In genomic region chr15:75318584-75318983, GRCm38 (mm10) we compare ENCODE assay signal across 24 mouse cellular contexts. TPM values are rescaled to one million over a fixed set of nuclear protein-coding genes. Genes with fewer than 3 reads are reported as not detected.
A peak's percentile ranks its signal among the peaks of the same experiment; 100 is the strongest.
DNase-seq lines count a peak whose midpoint lies in the region; ATAC-seq and TF ChIP-seq lines count a peak whose summit lies in the region.
"Had no signal": no experiment of that assay in that cellular context is flagged by ENCODE, and none has a peak within 500 bp of the region (broad histone marks: within the 10 kb centered on the region; RNA-seq: fewer than 3 reads in every experiment).

No protein-coding gene starts in this region.

- H3K79me3 ChIP-seq in C2C12 (ENCODE audit: low read depth), result no peaks in the 10 kb centered on the region

- no peaks in the 10 kb centered on the region for H3K36me3 ChIP-seq in C2C12 (ENCODE audit: control insufficient read depth, insufficient read depth)
- no peaks in the 10 kb centered on the region for H3K36me3 ChIP-seq in heart, embryonic 11.5 days (ENCODE audit: control insufficient read depth, insufficient read depth, low read length)
- H3K36me3 ChIP-seq: embryonic facial prominence, embryonic 10.5 days; embryonic facial prominence, embryonic 12.5 days; forebrain, embryonic 15.5 days had no signal

- H3ac ChIP-seq in C2C12 (ENCODE audit: control insufficient read depth, insufficient read length, low read depth), result no peak overlapping the region

- no peak overlapping the region for H3K4me2 ChIP-seq in heart, embryonic 11.5 days
- H3K4me2 ChIP-seq: embryonic facial prominence, embryonic 12.5 days; forebrain, embryonic 13.5 days; forebrain, embryonic 15.5 days had no signal

- no peaks in the 10 kb centered on the region for H3K4me1 ChIP-seq in heart, embryonic 11.5 days (ENCODE audit: control insufficient read depth, insufficient read depth, low read length)
- H3K4me1 ChIP-seq: embryonic facial prominence, embryonic 10.5 days; embryonic facial prominence, embryonic 12.5 days; forebrain, embryonic 13.5 days; forebrain, embryonic 15.5 days had no signal

- DNase-seq in 3T3-L1 (ENCODE audit: low read depth, low spot score), result peak; percentile 36
- peak; percentile 25 for DNase-seq in adipocyte (ENCODE audit: low spot score)
- DNase-seq in T-cell, adult 2 months (ENCODE audit: low spot score), result no peak
- DNase-seq in lung, postnatal 10 days, result no peak
- DNase-seq: adrenal gland, adult 8-10 months; adrenal gland, postnatal 14 days; adrenal gland, postnatal 36 days; B cell, adult 2 months; cerebellum, adult 11-12 months; cerebellum, adult 2 months; cerebellum, adult 9-10 months; cerebellum, postnatal 10 days; cerebellum, postnatal 25 days; forebrain, postnatal 0 days had no signal

- H3K79me2 ChIP-seq in C2C12 (ENCODE audit: control insufficient read depth, insufficient read depth), result no peaks in the 10 kb centered on the region

- WGBS in heart, embryonic 11.5 days (ENCODE audit: insufficient replicate concordance), result 71% methylated on average over 3 of the region's 3 CpGs

- no peak overlapping the region for H3K27ac ChIP-seq in heart, embryonic 11.5 days (ENCODE audit: low read depth, low read length)
- H3K27ac ChIP-seq: embryonic facial prominence, embryonic 10.5 days; embryonic facial prominence, embryonic 12.5 days; forebrain, embryonic 13.5 days; forebrain, embryonic 15.5 days had no signal

- no peak overlapping the region for H3K9ac ChIP-seq in heart, embryonic 11.5 days (ENCODE audit: low read depth, low read length)
- H3K9ac ChIP-seq: embryonic facial prominence, embryonic 12.5 days; forebrain, embryonic 13.5 days; forebrain, embryonic 15.5 days; forebrain, postnatal 0 days had no signal

- no peak for ATAC-seq in heart, embryonic 11.5 days (replicated peaks; ENCODE audit: insufficient number of reproducible peaks, low FRiP score, low TSS enrichment)
- ATAC-seq: forebrain, embryonic 13.5 days; forebrain, embryonic 15.5 days; forebrain, postnatal 0 days; Patski had no signal

- H3K27me3 ChIP-seq in C2C12 (ENCODE audit: control insufficient read depth, insufficient read depth, insufficient read length), result no peaks in the 10 kb centered on the region
- no peaks in the 10 kb centered on the region for H3K27me3 ChIP-seq in heart, embryonic 11.5 days (ENCODE audit: control insufficient read depth, insufficient read depth, low read length)
- H3K27me3 ChIP-seq: embryonic facial prominence, embryonic 12.5 days; forebrain, embryonic 13.5 days; forebrain, embryonic 15.5 days; Patski had no signal

- no peak for TF ChIP-seq CTCF in C2C12 (IDR thresholded peaks at IDR 0.05; ENCODE audit: control insufficient read depth, insufficient read depth, insufficient read length)

- no peak overlapping the region for H3K4me3 ChIP-seq in C2C12 (ENCODE audit: insufficient read depth, poor library complexity, severe bottlenecking)
- no peak overlapping the region for H3K4me3 ChIP-seq in heart, embryonic 11.5 days (ENCODE audit: low read depth, low read length)
- H3K4me3 ChIP-seq: embryonic facial prominence, embryonic 10.5 days; embryonic facial prominence, embryonic 12.5 days; forebrain, embryonic 13.5 days; forebrain, embryonic 15.5 days had no signal

- H3K9me3 ChIP-seq in heart, embryonic 11.5 days (replicated peaks; ENCODE audit: control insufficient read depth, low read length), result no peaks in the 10 kb centered on the region

TF ChIP-seq in C2C12, 6 proteins besides CTCF, POLR2A, EP300 and RAD21:
- TF ChIP-seq MAX (IDR thresholded peaks at IDR 0.05), result no peak
- TF ChIP-seq CEBPB (IDR thresholded peaks at IDR 0.05; ENCODE audit: low read depth), result peak; percentile 74

RNA-seq across cellular contexts. Expression of gene Ly6f, which starts 50.4 kb away (rescaled TPM):
- polyA plus RNA-seq in C2C12 (2012; fragmentation: generic; extraction: Trizol), result 0.14 TPM
- not detected in 2 replicates for polyA plus RNA-seq in heart, embryonic 11.5 days (2014; fragmentation: Nextera tagmentation; extraction: Ambion mirVana)
- polyA plus RNA-seq: cerebellum, adult 2 months; cortical plate, adult 2 months; embryonic facial prominence, embryonic 10.5 days; embryonic facial prominence, embryonic 12.5 days; embryonic facial prominence, embryonic 14.5 days; forebrain, embryonic 11.5 days; forebrain, embryonic 13.5 days; forebrain, embryonic 15.5 days; forebrain, postnatal 0 days had no signal

Comparison
In these comparisons a context has a peak if more than half of its experiments do, and no peak if none do; other contexts are left out.
1. DNase-seq: peak in 3T3-L1 (single experiment) and adipocyte (single experiment); none in T-cell, adult 2 months (single experiment) and lung, postnatal 10 days (single experiment).